Mouse (Mus musculus): ENCODE measurements around the gene Anxa6. TPM values are rescaled to one million over a fixed set of nuclear protein-coding genes. Genes with fewer than 3 reads are reported as not detected.
A peak's percentile ranks its signal among the peaks of the same experiment; 100 is the strongest.

Anxa6 gene
- polyA plus RNA-seq, 1 experiment from 2014 or later: 121 TPM

DNA sequence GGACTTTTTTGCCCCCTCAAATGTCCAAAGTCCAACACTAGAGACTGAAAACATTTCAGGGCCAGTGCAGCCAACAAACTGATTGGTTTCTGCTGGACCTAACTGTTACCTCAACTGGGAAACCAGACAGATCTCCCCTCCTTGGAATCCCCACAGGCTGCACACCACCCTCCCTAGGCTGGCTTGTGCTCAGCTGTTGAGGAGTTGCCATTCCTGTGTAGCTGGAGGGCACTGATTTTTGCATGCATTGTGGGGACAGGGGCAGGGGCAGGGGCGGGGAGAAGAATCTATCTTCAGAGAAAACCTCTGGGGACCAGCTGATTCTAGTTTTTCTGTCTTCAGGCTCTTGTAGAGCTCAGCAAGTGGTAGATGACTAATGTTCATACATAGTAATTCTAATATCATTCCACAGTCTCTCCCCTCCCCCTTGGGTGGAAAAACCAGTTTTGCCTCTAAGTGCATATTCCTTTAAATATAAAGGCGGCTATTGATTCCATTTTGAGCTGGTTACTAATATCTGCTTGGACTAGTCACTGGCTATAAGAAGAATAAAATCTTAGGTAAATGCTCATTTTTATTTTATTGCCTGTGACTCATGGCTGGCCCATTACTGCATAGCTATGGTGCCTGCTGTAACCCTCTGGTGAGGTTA lies 5.9 kb downstream of the Anxa6 start:
- H3K9me3 ChIP-seq (replicated peaks): no peaks in the 10 kb centered on the region
- no peak overlapping the region for H3K9ac ChIP-seq
- no peaks in the 10 kb centered on the region for H3K36me3 ChIP-seq
- no peak overlapping the region for H3K4me2 ChIP-seq (replicated peaks)
- no peak overlapping the region for H3K4me3 ChIP-seq
- peaks cover 41% of the 10 kb centered on the region for H3K4me1 ChIP-seq
- WGBS: 73% methylated on average over 2 of the region's 2 CpGs
- 0 out of 2 replicates have a peak, but pooled peaks cover 3% of the 10 kb centered on the region for H3K27me3 ChIP-seq
- no peak for ATAC-seq (ENCODE audit: low FRiP score)
- 0 out of 2 replicates have a peak overlapping the region, but pooled peaks have one; percentile 18 for H3K27ac ChIP-seq

DNA sequence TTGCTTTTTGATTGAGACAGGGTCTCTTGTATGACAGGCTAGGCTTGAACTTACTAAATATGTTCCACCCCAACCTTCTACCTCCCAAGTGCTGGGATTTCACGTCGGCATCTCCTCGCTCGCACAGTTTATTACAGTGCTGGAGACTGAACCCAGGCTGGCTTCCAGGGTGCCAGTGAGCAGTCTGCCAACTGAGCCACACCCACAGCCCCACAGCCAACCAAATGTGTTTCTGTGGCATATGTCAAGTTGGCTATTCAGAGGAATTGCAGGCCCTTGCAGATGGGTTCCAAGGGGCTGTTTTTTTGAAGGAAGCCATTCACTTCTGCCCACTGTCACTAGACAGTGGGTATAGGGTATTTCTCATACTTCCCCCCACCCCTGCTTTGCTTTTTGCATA lies 7.3 kb downstream of the Anxa6 start:
- H3K27me3 ChIP-seq: no peaks in the 10 kb centered on the region
- no peaks in the 10 kb centered on the region for H3K36me3 ChIP-seq
- no peak overlapping the region for H3K9ac ChIP-seq
- WGBS: 89% methylated on average over 4 of the region's 4 CpGs
- no peaks in the 10 kb centered on the region for H3K9me3 ChIP-seq (replicated peaks)
- H3K27ac ChIP-seq: no peak overlapping the region
- H3K4me1 ChIP-seq: peaks cover 37% of the 10 kb centered on the region
- H3K4me3 ChIP-seq: no peak overlapping the region
- no peak for ATAC-seq (ENCODE audit: low FRiP score)
- no peak overlapping the region for H3K4me2 ChIP-seq (replicated peaks)

DNA sequence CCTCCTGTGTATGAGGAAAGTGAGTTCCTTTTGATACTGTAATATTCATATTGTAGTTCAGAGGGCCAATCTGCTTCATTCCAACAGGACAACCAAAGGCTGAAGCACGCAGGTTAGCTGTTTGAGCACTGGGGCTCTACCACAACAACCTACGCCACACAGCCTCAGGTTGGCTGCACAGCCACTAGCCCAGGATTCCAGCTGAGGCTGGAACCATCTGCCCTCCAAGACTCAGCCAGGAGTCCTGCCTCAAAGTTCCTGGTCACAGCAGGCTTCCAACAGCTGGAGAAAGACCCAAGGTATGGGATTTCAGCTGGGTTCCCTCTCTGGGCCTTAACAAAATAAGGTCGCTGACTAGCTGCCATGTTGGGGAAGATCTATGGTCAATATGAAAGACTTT lies 9.7 kb downstream of the Anxa6 start:
- H3K9ac ChIP-seq: 0 out of 2 replicates have a peak overlapping the region, but pooled peaks have one; percentile 5
- peak overlapping the region; percentile 91 for H3K27ac ChIP-seq
- WGBS: 67% methylated on average over 3 of the region's 3 CpGs
- peaks cover 37% of the 10 kb centered on the region for H3K4me1 ChIP-seq
- no peaks in the 10 kb centered on the region for H3K9me3 ChIP-seq (replicated peaks)
- H3K27me3 ChIP-seq: no peaks in the 10 kb centered on the region
- H3K4me2 ChIP-seq (replicated peaks): peak overlapping the region; percentile 34
- no peaks in the 10 kb centered on the region for H3K36me3 ChIP-seq
- H3K4me3 ChIP-seq: no peak overlapping the region
- ATAC-seq (ENCODE audit: low FRiP score): peak; percentile 30; the same call in 1 of the 2 replicates

DNA sequence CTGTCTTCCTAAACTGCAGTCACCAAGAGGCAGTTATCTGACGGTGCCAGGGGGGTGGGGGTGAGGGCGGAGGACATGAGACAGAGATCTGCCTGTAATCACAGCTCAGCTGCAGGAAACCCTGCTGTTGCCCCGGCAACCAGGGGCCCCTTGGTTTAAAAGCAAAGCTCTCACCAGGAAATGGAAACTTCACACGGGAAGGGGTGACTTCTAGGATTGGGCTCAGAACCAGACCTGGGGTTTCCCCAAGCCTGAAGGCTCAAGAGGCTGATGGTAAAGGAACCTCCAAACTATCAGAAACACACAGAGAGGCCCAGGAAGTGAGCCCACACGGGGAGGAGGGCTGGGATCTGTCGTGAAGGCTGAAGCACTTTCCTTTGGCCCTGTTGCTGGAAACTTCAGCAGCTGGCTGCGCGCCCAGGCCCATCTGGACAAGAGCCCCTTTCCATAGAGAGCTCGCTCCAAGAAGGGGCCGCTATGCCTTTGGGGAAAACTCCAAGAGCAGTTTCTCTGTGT lies 10.1 kb downstream of the Anxa6 start:
- WGBS: 12% methylated on average over 10 of the region's 10 CpGs
- Histone ChIP-seq H3K9me3 (replicated peaks) (no peaks in the 10 kb centered on the region), H3K4me3 (no peak overlapping the region), H3K36me3 (no peaks in the 10 kb centered on the region), H3K9ac (peak overlapping the region; percentile 5; the same call in 1 of the 2 replicates), H3K4me2 (replicated peaks) (peak overlapping the region; percentile 34), H3K27me3 (no peaks in the 10 kb centered on the region), H3K27ac (peak overlapping the region; percentile 91), H3K4me1 (peaks cover 37% of the 10 kb centered on the region)
- ATAC-seq (ENCODE audit: low FRiP score): peak; percentile 77

DNA sequence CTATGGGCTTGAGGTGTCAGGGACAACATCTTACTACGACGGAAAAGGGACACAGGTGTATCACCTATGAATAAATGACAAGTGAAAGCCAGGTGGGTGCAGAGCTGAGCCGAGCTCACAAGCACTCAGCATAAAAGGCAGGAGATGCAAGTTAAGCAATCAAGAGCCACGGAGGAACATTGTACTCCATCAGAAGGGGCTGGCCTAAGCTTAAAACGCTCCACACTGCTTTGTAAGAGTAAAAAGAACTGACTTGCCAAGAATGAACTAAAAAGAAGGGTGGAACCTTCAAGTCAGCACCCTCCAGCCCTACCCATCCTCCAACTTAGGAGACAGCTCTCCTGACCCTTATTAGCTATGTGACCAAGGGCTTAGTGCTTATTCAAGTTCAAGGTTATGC lies 10.7 kb downstream of the Anxa6 start:
- no peaks in the 10 kb centered on the region for H3K27me3 ChIP-seq
- peak overlapping the region; percentile 34 for H3K4me2 ChIP-seq (replicated peaks)
- ATAC-seq (ENCODE audit: low FRiP score): no peak
- no peak overlapping the region for H3K4me3 ChIP-seq
- peak overlapping the region; percentile 91 for H3K27ac ChIP-seq
- WGBS: 68% methylated on average over 5 of the region's 5 CpGs
- H3K9me3 ChIP-seq (replicated peaks): no peaks in the 10 kb centered on the region
- no peak overlapping the region; the same call in 1 of the 2 replicates for H3K9ac ChIP-seq
- no peaks in the 10 kb centered on the region for H3K36me3 ChIP-seq
- peaks cover 32% of the 10 kb centered on the region for H3K4me1 ChIP-seq

DNA sequence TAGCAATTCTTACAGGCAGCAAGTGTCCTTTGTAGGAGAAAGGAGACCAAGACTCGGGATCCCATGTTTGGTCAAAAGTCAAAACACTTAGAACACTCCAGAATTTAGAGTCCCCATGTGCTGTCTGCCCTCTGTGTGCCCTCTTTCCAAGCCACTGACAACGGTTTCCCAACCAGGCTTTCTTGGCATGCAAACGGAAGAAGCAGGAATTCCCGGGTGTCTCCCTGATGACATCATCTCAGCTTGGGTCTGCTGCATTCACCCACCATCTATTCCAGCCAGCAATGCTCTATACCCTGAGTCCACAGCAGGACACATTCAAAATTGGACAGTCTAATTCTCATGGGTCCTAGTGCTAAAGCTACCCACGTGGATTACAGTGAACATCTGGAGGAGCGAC lies 11.4 kb downstream of the Anxa6 start:
- Histone ChIP-seq H3K4me1 (peaks cover 32% of the 10 kb centered on the region), H3K4me3 (no peak overlapping the region), H3K9me3 (replicated peaks) (no peaks in the 10 kb centered on the region), H3K36me3 (no peaks in the 10 kb centered on the region), H3K27me3 (no peaks in the 10 kb centered on the region), H3K9ac (no peak overlapping the region), H3K4me2 (replicated peaks) (no peak overlapping the region), H3K27ac (no peak overlapping the region; the same call in 1 of the 2 replicates)
- ATAC-seq (ENCODE audit: low FRiP score): no peak
- WGBS: 66% methylated on average over 6 of the region's 6 CpGs

DNA sequence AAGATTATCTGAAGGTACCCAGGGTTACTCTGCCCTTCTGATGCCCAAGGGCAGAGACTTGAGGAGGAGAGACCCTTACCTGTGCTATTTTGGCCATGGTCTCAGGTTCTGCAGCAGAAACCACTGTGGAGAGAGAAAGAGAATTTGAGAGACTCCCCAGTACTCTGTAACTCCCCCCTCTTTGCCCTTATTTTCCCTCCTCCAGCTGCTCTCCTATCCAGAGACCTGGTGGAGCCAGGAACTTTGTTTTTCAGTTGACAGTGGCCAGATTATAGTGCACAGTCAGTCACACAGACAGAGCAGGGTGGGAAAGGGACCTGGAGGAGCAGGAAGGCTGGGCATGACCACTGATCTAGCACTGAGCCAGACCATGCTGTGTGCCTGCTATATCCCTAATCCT lies 11.8 kb downstream of the Anxa6 start:
- Histone ChIP-seq H3K9me3 (replicated peaks) (no peaks in the 10 kb centered on the region), H3K27ac (no peak overlapping the region), H3K4me1 (peaks cover 32% of the 10 kb centered on the region), H3K4me2 (replicated peaks) (no peak overlapping the region), H3K4me3 (no peak overlapping the region), H3K27me3 (no peaks in the 10 kb centered on the region), H3K9ac (no peak overlapping the region), H3K36me3 (no peaks in the 10 kb centered on the region)
- ATAC-seq (ENCODE audit: low FRiP score): no peak

DNA sequence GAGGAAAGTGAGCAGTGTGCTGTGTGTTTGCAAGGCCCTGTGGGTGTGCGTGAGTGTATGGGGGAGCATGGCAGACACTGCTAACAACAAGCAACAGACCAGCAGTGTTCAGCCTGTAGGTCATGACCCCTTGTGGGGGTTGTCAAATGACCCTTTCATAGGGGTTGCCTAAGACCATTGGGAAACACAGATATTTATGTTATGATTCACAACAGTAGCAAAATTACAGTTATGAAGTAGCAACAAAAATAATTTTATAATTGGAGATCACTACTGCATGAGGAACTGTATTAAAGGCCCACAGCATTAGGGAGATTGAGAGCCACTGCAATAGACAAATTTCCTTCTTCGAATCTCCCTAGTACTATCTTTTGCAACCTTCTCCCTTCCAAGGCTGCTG lies 13.5 kb downstream of the Anxa6 start:
- no peaks in the 10 kb centered on the region for H3K36me3 ChIP-seq
- H3K9me3 ChIP-seq (replicated peaks): no peaks in the 10 kb centered on the region
- no peak overlapping the region for H3K4me3 ChIP-seq
- H3K27me3 ChIP-seq: no peaks in the 10 kb centered on the region
- peaks cover 40% of the 10 kb centered on the region for H3K4me1 ChIP-seq
- H3K4me2 ChIP-seq (replicated peaks): no peak overlapping the region
- 81% methylated on average over 2 of the region's 2 CpGs for WGBS
- H3K9ac ChIP-seq: no peak overlapping the region
- no peak for ATAC-seq (ENCODE audit: low FRiP score)
- no peak overlapping the region for H3K27ac ChIP-seq

DNA sequence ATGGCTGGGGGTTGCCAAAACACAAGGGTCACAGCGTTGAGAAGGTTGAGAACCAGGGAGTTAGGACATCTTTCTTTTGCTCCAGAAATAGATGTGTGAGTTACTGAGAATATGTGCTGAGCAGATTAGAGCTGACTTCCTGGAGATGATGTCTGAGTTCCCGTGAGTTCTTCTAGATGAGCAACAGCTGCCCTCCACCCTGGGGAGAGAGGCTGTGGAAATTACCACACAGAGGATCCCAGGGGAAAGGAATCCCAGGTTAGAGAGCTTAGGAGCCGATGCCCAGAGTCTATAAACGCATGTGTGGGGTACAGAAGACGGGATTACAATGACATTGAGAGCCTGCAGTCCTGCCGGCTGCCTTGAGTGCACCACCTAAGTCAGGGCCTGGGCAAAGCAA lies 15.2 kb downstream of the Anxa6 start:
- Histone ChIP-seq H3K36me3 (no peaks in the 10 kb centered on the region), H3K27ac (no peak overlapping the region), H3K9ac (no peak overlapping the region), H3K4me2 (replicated peaks) (no peak overlapping the region), H3K4me3 (no peak overlapping the region), H3K4me1 (peaks cover 26% of the 10 kb centered on the region), H3K27me3 (no peaks in the 10 kb centered on the region), H3K9me3 (replicated peaks) (no peaks in the 10 kb centered on the region)
- 75% methylated on average over 6 of the region's 6 CpGs for WGBS
- ATAC-seq (ENCODE audit: low FRiP score): no peak

DNA sequence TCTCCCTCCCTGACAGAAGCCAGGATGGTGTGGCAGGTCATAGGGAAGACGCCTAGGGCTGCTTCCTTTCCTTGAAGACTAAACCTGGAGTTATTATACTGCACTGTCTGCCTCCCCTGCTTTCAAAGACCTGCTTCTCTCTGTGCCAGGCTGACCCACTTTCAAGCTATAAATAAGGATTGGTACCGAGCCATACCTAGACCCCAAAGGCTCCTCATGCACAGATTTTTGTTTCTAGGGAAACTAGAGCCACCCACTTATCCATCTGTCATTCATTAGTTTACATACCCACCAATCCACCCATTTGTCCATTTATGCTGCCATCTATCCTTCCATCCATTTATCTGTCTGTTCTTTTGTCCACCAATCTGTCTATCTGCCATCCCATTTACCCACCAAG lies 16.0 kb downstream of the Anxa6 start:
- Histone ChIP-seq H3K27me3 (no peaks in the 10 kb centered on the region), H3K4me3 (no peak overlapping the region), H3K4me2 (replicated peaks) (no peak overlapping the region), H3K36me3 (no peaks in the 10 kb centered on the region), H3K4me1 (peaks cover 18% of the 10 kb centered on the region), H3K27ac (no peak overlapping the region), H3K9ac (no peak overlapping the region), H3K9me3 (replicated peaks) (no peaks in the 10 kb centered on the region)
- 78% methylated on average over 2 of the region's 2 CpGs for WGBS
- ATAC-seq (ENCODE audit: low FRiP score): no peak

DNA sequence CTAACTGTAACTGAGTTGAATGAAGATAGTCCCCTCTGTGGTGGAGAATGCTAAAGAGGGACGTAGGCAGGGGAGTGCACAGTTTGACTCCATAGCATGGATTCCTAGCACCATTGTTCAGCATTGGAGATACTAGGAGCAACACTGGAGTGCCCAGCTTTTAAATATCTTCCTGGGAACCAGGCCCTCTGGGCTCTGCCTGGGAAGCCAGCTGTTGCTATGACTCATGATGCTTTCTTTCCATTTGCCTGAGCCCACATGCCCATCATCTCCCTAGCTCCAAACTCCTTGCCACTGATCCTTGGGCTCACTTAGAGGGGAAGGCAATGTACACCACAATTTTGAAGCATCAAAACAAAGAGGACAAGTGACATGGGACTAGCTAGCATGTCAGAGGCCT lies 16.5 kb downstream of the Anxa6 start:
- H3K36me3 ChIP-seq: no peaks in the 10 kb centered on the region
- peaks cover 14% of the 10 kb centered on the region for H3K4me1 ChIP-seq
- ATAC-seq (ENCODE audit: low FRiP score): no peak
- H3K27me3 ChIP-seq: no peaks in the 10 kb centered on the region
- 41% methylated on average over 1 of the region's 1 CpGs for WGBS
- H3K27ac ChIP-seq: no peak overlapping the region
- H3K4me3 ChIP-seq: no peak overlapping the region
- H3K9me3 ChIP-seq (replicated peaks): no peaks in the 10 kb centered on the region
- H3K4me2 ChIP-seq (replicated peaks): no peak overlapping the region
- H3K9ac ChIP-seq: no peak overlapping the region

DNA sequence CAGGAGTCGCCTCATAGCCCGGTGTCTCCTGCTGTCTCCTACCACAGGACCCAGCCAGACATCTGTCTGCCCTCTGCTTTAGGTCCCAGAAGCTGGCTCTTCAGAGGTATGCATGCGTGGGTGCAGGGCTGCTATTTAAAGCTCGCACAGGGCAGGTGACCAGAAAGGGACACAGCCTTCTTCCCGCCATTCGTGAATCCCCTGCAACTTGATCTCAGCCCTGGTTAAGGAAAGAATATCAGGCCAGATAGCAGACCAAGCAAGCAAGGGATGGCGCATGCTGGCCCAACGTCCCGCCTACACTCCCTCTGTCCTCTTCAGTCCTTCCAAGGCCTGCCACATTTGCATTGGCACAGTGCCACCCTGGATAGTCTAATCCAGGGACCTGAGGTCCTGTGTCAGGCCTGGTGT lies 17.4 kb downstream of the Anxa6 start:
- Histone ChIP-seq H3K4me2 (replicated peaks) (no peak overlapping the region), H3K9me3 (replicated peaks) (no peaks in the 10 kb centered on the region), H3K27ac (peak overlapping the region; percentile 48; the same call in 1 of the 2 replicates), H3K36me3 (0 out of 2 replicates have a peak, but pooled peaks cover 4% of the 10 kb centered on the region), H3K4me1 (peaks cover 10% of the 10 kb centered on the region), H3K4me3 (no peak overlapping the region), H3K27me3 (no peaks in the 10 kb centered on the region), H3K9ac (no peak overlapping the region)
- 72% methylated on average over 9 of the region's 9 CpGs for WGBS
- ATAC-seq (ENCODE audit: low FRiP score): no peak

DNA sequence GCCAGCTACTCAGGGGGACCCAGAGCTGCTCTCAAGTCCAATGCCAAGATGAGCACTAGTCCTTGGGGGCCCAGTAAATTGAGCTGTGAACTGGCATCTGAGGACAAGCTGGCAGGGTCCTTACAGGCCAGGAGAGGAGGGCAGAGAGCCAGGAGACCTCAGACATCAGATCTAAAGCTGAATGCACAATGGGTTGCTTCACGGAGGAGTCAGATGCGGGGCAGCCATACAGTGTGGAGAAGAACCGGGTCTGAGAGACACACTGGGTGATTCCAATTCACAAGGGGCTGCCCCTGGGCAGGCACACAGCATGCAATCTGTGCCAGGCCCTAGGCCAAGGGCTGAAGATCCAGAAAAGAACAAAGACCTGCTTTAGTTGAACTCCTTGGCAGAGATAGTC lies 18.0 kb downstream of the Anxa6 start:
- H3K4me2 ChIP-seq (replicated peaks): no peak overlapping the region
- peaks cover 10% of the 10 kb centered on the region for H3K4me1 ChIP-seq
- no peak overlapping the region for H3K4me3 ChIP-seq
- H3K36me3 ChIP-seq: peaks cover 10% of the 10 kb centered on the region; the same call in 1 of the 2 replicates
- H3K9ac ChIP-seq: no peak overlapping the region
- no peaks in the 10 kb centered on the region for H3K9me3 ChIP-seq (replicated peaks)
- 69% methylated on average over 3 of the region's 3 CpGs for WGBS
- no peak overlapping the region for H3K27ac ChIP-seq
- H3K27me3 ChIP-seq: no peaks in the 10 kb centered on the region
- no peak for ATAC-seq (ENCODE audit: low FRiP score)

Data from hindbrain, embryonic 12.5 days (tissue).